Mouse (Mus musculus) G1E (cell line): Measurements from ENCODE around the gene Ubtf. TPM values are rescaled to one million over a fixed set of nuclear protein-coding genes. Genes with fewer than 3 reads are reported as not detected.

ENCODE experiments used
- ATAC-seq: 2 replicates; pipeline ENCODE4 v1.8.0; 2016; ENCODE audit warnings: mild to moderate bottlenecking; ENCODE audit not compliant: insufficient number of reproducible peaks, poor library complexity, low FRiP score, severe bottlenecking; ENCODE audit errors: extremely low read depth
- DNase-seq: peaks from one replicate; pipeline ENCODE4 v3.0.0; 2012; ENCODE audit warnings: low spot score
- H3K27me3 ChIP-seq: 2 replicates; pipeline ENCODE4 v1.6.1; 2012; ENCODE audit warnings: mild to moderate bottlenecking, low read length, inconsistent platforms; ENCODE audit not compliant: insufficient read depth
- H3K36me3 ChIP-seq: replicated peaks from 2 replicates; pipeline ENCODE3; 2012; ENCODE audit warnings: mild to moderate bottlenecking, inconsistent platforms
- H3K4me1 ChIP-seq: 2 replicates; pipeline ENCODE4 v1.6.1; 2012; ENCODE audit warnings: low read depth, low read length, inconsistent platforms, mixed read lengths; ENCODE audit not compliant: insufficient read depth
- H3K4me3 ChIP-seq: 2 replicates; pipeline ENCODE4 v1.5.1; 2012; ENCODE audit warnings: low read depth, mild to moderate bottlenecking, inconsistent platforms, low read length, moderate library complexity, mixed read lengths
- H3K9me3 ChIP-seq: replicated peaks from 2 replicates; pipeline ENCODE4 v1.6.1; 2012; ENCODE audit warnings: inconsistent platforms
- CTCF ChIP-seq: IDR thresholded peaks from 2 replicates; pipeline ENCODE4 v1.5.1; 2012; ENCODE audit warnings: low read depth, low read length, inconsistent platforms, mixed read lengths
- GATA1 ChIP-seq: IDR thresholded peaks from 2 replicates; pipeline ENCODE4 v1.6.1; 2012; ENCODE audit warnings: borderline replicate concordance, low read length, inconsistent platforms, mixed read lengths
- GATA2 ChIP-seq: IDR thresholded peaks from 2 replicates; pipeline ENCODE4 v1.6.1; 2012; ENCODE audit warnings: low read depth, low read length, inconsistent platforms, borderline replicate concordance
- POLR2AphosphoS5 ChIP-seq: IDR thresholded peaks from 2 replicates; pipeline ENCODE4 v1.6.1; 2012; ENCODE audit warnings: low read depth, low read length, inconsistent platforms; ENCODE audit not compliant: insufficient replicate concordance
- TAL1 ChIP-seq: conservative IDR thresholded peaks from 2 replicates; pipeline ENCODE4 v1.6.1; 2012; ENCODE audit warnings: low read depth, low read length, inconsistent platforms, mixed read lengths
- polyA plus RNA-seq: library from polyadenylated mRNA; stranded (reverse); fragments of >175 nt; gene quantifications from 2 replicates; pipeline ENCODE4 v1.2.3, GENCODE M21; 2012
- total RNA-seq, 2 experiments: library from RNA; stranded (forward) in 1 of 2; stranded (reverse) in 1 of 2; fragments of 200-1000 nt in 1 of 2; fragments of >200 nt in 1 of 2; fragmentation: Nextera tagmentation in 1 of 2; gene quantifications; 2 replicates each; pipeline ENCODE4 v1.2.3; 2014 to 2017

Ubtf gene
- total and polyA plus RNA-seq, 3 experiments: 74.7 to 180 (median 151) TPM

GRCm38 (mm10) chr11:102334973-102335700 lies 15.6 kb upstream of the Ubtf start:
- no peaks in the 10 kb centered on the region for H3K4me1 ChIP-seq
- peaks cover 3% of the 10 kb centered on the region for H3K9me3 ChIP-seq
- TF ChIP-seq CTCF: no peak
- no peak for TF ChIP-seq GATA1
- TF ChIP-seq GATA2: no peak
- no peak for TF ChIP-seq TAL1
- TF ChIP-seq POLR2AphosphoS5: no peak
- no peak for DNase-seq
- H3K36me3 ChIP-seq: no peaks in the 10 kb centered on the region
- H3K4me3 ChIP-seq: no peak overlapping the region
- ATAC-seq: no peak
- peaks cover 65% of the 10 kb centered on the region for H3K27me3 ChIP-seq

- Histone ChIP-seq H3K9me3 (no peaks in the 10 kb centered on the region), H3K4me3 (no peak overlapping the region), H3K36me3 (no peaks in the 10 kb centered on the region), H3K27me3 (peaks cover 59% of the 10 kb centered on the region), H3K4me1 (no peaks in the 10 kb centered on the region)
- TF ChIP-seq POLR2AphosphoS5: no peak
- no peak for TF ChIP-seq CTCF
- no peak for TF ChIP-seq TAL1
- TF ChIP-seq GATA1: no peak
- TF ChIP-seq GATA2: no peak
- no peak for DNase-seq
- ATAC-seq: no peak
These were observed 14.5 kb upstream of the Ubtf start for GRCm38 (mm10) chr11:102334010-102334409.

DNA sequence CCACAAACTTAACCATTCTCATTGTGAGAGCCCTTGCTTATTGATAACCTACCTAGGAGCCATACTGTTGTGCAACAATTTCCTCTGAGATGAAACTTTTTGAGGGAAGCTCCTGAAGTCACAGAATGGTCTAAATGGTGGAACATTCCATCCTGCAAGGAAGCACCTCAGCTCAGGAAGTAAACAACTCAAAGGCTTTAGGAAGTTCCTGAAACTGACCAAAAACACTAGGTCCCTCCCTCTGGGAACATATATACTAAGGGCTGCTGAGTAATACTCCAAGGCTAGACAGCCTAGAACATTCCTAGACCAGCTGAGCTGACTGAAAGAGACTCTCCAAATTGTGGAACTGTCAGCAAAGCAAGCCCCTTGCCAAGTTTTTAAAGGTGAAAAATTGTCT lies 13.5 kb upstream of the Ubtf start:
- DNase-seq (no peak), ATAC-seq (no peak)
- Histone ChIP-seq H3K9me3 (no peaks in the 10 kb centered on the region), H3K4me1 (no peaks in the 10 kb centered on the region), H3K4me3 (no peak overlapping the region), H3K27me3 (peaks cover 61% of the 10 kb centered on the region), H3K36me3 (no peaks in the 10 kb centered on the region)
- TF ChIP-seq POLR2AphosphoS5 (no peak), GATA2 (no peak), TAL1 (no peak), CTCF (no peak), GATA1 (no peak)

GRCm38 (mm10) chr11:102331806-102332205 lies 12.3 kb upstream of the Ubtf start:
- no peak overlapping the region for H3K4me3 ChIP-seq
- no peak for TF ChIP-seq CTCF
- no peak for TF ChIP-seq POLR2AphosphoS5
- no peak for TF ChIP-seq GATA1
- no peak for TF ChIP-seq TAL1
- TF ChIP-seq GATA2: no peak
- ATAC-seq: no peak
- no peaks in the 10 kb centered on the region for H3K36me3 ChIP-seq
- no peaks in the 10 kb centered on the region for H3K9me3 ChIP-seq
- peaks cover 61% of the 10 kb centered on the region for H3K27me3 ChIP-seq
- peaks cover 2% of the 10 kb centered on the region; the same call in 1 of the 2 replicates for H3K4me1 ChIP-seq
- DNase-seq: no peak

- no peak for TF ChIP-seq POLR2AphosphoS5
- TF ChIP-seq CTCF: no peak
- no peak for TF ChIP-seq GATA1
- no peak for TF ChIP-seq TAL1
- TF ChIP-seq GATA2: no peak
- no peaks in the 10 kb centered on the region for H3K36me3 ChIP-seq
- H3K9me3 ChIP-seq: no peaks in the 10 kb centered on the region
- ATAC-seq (no peak), DNase-seq (no peak)
- peaks cover 2% of the 10 kb centered on the region; the same call in 1 of the 2 replicates for H3K4me1 ChIP-seq
- H3K4me3 ChIP-seq: no peak overlapping the region
- H3K27me3 ChIP-seq: peaks cover 60% of the 10 kb centered on the region
These were observed 10.5 kb upstream of the Ubtf start for GRCm38 (mm10) chr11:102330039-102330438.

DNA sequence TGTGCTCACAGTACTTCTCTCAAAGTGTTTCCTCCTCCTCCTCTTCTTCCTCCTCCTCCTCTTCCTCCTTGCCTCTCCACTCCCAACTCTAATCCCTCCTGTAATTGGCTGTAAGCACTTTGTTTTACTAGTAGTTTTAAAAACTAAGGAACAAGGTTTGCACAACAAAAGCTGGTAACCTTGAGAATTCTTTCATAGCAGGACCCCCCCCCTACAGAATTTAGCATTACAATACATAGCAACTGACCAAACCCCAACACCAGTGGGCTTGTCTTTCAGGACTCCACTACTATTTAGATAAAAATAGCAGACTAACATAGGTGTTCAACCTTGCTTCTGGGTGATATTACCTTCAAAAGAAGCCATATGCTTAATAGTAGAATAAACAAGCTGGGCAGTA lies 10.0 kb upstream of the Ubtf start:
- Histone ChIP-seq H3K36me3 (no peaks in the 10 kb centered on the region), H3K4me1 (peaks cover 2% of the 10 kb centered on the region; the same call in 1 of the 2 replicates), H3K9me3 (no peaks in the 10 kb centered on the region), H3K4me3 (no peak overlapping the region), H3K27me3 (peaks cover 55% of the 10 kb centered on the region)
- ATAC-seq (no peak), DNase-seq (no peak)
- TF ChIP-seq GATA1 (no peak), CTCF (no peak)
